Mouse (Mus musculus): ENCODE measurements around the gene Aatk.

Gene Aatk

DNA sequence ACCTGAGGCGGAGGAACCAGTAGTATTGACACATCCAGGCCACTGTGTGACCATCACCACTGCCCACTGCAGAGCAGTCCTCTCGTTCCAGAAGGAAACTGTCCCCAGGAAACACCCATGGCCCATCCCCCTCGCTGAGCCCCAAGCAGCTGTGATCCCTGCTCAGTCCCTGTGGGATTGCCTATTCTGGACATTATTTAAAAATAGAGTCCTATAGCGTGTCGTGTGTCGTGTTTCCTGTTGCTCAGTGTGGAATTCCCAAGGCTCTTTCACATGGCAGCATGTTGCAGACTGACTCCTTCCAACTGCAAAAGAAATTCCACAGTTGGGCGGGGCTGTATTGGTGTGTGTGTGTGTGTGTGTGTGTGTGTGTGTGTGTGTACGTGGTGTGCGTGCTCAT lies 5.3 kb upstream of the Aatk start:
- no peak for DNase-seq (ENCODE audit: low spot score)

DNA sequence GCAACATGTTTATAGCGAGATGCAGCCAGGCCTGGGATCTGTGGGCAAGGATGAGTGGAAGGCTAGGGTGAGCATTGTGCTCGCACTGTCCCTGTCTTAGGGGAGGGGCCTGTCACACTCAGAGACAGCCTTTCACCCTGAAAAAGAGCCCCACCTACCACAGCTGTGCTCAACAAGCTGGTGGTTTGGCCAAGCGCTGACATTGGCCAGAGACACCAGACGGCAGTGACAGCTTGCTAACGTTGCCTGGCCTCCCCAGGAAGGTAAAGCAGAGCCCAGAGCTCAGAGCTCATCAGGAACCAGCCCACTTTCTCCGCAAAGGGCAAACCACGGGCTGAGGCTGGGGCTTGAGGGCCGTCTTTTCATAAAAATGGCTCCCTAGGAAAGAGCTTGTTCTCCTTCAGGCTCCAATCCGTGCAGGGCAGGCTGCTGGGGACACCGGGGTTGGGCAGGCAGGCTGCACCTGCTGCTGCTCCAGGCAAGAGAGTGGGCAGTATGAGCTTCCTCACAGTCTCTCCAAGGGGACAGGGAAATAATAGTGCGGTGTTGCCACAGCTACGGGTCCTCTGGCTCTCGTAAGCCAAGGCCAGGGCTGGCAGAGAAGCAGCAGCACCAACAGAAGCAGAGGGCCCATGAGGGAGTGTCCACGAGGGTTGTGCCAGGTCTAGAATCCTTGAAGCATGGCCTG lies 4.3 kb upstream of the Aatk start:
- peak; percentile 51 for DNase-seq (ENCODE audit: low spot score)

DNA sequence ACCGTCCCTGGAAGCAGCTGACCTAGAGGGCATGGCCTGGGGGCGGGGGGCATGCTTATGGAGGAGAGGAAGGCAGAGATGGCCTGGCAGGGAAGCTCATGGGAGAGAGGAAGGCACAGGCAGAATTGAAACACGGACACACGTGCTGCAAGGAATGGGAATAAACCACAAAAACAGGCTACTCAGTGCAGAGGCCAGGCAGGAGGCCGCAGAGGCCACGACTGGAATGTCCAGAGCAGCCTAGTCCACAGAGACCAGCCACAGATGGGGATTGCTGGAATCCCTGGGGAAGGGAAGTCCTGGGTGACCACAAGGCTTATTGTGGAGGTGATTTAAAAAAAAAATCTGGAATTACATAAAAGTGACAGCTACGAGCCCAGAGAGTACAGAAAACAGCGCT lies 2.1 kb upstream of the Aatk start:
- no peak for DNase-seq (ENCODE audit: low spot score)

DNA sequence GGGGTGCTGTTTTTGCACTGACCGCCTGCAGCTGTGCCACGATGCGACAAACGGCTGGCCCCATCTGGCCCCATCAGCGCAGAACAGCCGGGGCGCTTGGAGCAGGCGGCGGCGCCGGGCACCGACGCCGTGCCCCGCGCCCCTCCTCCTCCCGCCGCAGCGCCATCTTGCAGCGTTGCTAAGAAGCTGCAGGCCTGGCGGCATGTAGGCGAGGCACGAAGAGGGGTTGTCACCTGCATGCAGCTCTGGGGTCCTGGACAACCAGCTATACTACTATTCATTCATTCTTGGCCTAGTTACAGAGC lies 1.2 kb upstream of the Aatk start:
- no peak for DNase-seq (ENCODE audit: low spot score)

DNA sequence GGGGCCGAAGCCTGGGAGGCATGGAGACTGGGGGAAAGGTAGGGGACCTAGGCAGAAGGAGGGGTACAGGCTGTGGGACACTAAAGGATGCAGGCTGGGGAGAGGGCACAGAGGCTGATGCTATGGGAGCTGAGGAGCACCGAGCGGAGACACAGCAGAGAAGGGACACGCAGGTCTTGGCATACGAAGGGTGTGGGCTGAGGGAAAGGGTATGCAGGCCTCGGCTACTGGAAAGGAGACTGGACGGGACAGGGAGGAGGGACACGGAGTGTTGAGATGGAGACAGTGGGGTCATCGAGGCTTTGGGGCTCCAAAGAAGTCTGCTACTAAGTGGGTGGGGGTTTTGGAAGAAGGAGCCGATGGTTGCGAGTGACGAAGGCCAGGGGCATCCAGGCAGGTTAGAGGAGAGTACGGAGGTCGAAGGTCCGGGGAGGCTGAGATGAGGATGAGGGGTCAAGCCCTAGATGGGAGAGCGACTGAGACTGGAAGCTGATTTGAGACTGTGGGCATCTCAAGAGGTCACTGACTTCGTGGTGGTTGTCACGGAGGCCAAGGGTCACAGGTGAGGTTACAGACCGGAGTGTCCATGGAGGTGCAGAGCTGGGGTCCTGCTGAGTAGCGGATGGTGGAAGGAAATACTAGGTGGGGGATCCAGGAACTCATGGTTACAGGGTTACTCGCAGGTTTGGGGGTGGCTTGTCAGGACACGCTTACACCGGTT lies 724 bp upstream of the Aatk start:
- DNase-seq (ENCODE audit: low spot score) = no peak

DNA sequence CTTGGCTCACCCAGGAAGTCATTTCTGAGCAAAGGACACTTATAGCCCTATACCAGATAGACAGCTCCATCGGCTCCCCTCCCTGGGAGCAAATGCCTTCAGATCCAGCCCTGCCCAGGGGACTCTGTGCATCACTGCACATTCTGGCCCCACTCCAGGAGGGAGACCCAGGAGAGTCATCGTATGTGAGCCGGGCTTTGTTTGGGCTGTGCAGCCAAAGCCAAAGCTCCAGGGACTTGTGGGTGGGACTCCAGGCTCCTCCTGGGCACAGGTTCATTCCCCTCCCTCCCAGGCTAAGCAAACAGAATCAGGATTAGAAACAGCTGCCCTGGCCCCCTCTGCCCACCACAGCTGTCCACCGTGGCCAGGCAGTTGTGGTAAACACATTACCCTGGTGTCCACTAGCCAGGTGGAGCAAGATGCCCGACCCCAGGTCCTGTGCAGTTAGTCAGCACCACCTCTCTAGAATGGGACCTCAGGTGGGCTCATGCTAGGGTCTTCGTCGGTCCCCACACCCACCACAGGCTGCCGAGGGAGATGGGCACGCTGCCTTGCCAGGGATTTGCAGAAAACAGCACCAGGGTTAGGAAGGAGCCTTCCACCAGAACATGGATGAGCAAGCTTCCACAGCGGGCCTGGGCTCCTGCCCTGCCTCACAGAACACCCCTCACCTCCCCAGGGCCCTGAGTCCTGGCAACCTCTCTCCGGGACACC lies 971 bp downstream of the Aatk start:
- no peak for DNase-seq (ENCODE audit: low spot score)

DNA sequence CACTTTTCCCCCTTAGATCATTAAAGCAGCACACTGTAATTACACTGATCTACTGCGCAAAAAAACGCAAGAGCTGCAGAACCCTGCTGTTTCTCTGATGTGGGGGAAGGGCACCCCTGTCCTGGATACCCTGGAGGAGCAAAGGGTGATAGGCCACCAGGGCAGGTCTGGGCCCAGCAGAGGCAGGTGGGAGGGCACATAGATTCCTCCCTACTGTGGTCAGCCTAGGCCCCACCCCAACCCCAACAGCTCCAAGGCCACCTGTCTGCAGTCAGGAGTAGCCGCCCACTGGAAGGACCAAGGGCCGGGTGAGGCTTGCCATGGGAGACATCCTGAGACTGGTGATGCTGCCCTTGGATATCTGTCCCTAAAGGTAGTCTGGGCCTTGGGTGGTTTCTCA lies 1.6 kb downstream of the Aatk start:
- no peak for DNase-seq (ENCODE audit: low spot score)

DNA sequence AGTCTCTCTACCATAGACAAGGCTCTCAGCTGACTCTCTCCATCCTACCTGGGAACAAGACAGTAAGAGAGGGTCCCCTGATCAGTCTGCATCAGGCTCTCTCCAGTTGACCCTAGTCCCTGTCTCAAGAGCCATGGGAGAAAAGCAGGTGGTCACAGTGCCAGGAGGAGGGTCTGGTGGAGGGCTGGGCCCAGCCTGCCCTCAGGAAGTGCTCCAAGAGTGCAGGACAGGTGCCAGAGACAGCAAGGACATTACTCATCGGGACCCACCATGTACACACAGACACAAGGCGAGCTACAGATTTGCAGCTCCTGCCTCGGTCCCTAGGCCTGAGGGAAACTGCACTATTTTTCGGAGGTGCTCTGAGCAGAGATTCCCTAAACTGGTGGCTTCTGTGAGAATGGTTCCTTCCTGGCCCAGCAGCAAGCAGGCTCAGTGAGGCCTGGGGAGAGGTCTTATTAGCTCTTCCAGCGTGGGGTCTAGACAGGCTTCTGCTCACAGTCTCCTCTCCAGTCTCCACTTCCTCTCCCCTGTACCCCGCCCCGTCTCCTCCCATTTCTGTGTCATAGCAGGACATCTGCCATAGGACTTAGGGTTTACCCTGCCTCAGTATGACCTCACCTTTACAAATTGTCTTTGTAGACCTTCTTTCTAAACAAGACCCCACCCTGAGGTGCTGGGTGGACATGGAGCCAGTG lies 4.7 kb downstream of the Aatk start:
- DNase-seq (ENCODE audit: low spot score) = no peak

DNA sequence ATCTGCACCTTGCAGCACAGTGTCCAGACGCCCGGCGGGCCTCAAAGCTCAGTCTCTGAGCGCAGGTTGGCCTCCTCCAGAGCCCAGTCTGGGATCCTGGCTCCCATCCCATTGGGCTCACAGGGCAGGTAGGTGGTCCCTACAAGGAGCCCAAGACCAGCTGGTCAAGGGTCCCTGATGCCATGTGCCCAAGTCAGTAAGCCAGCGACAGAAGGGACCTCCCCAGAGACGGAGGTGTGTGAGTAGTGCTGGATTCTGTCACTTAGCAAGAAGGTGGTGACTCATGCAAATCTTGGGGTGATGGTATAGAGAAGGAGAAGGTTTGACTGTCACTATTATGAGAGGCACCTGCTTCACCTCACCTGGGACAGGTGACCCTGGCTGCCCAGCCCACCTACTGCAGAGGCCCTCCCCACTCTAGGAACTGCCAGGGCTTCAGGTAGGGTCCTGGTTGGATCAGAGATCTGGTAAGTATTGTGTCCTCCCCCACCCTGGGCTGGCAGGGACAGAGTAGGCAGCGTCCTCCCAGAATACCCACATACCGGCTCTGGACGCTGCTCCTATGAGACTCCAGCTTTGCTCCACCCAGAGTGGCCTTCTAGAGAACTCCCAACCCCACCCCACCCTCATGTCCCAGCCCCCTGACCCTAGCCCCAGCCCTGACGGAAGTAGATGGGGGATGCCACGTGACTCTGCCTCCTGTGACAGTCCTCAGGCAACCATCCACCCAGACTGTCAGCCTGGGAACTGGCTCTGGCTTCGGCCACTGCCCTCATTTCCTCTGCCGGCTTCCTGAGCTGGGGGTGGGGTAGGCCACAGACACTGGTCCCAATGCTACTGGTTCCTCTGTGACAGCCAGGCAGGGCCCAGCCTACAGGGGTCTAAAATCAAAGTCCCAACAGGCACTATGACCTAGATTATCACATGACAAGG lies 5.5 kb downstream of the Aatk start:
- no peak for DNase-seq (ENCODE audit: low spot score)

DNA sequence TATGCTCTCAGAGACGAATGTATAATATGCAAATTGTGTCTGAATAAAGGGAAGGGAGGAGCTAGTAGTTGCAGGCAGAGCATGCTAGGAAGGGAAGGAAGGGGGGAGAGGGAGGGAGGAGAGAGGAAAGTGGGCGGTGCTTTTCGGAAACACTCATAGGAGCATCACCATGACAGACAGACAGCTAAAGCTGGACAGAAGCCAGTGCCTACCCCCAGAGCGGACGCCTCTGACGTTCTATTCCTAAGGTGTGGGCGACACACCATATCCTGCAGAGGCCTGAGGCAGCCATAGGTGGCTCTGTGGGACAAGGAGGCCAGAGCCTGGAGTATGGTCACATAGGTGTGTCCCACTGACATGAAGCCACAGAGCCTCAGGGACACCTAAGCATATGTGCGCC lies 6.5 kb downstream of the Aatk start:
- DNase-seq (ENCODE audit: low spot score) = no peak

DNA sequence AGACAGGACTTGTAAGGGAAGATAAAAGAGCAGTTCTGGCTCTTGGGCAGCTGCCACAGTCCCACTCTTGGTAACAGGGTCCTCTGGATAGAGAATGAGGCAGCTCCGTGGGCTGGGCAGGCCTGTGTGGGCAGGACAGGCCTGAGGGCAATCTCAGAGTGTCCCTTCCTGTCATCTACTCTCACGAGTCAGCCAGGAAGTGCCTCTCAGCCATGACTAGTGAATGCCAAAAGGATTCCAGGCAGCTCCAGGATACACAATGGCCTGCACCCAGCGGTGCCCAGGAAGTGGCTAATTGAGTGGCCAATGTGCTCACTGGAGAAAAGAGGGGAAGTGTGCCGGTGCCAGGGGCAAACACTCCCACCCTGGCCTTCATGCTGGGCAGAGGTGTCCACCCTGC lies 7.4 kb downstream of the Aatk start:
- no peak for DNase-seq (ENCODE audit: low spot score)

DNA sequence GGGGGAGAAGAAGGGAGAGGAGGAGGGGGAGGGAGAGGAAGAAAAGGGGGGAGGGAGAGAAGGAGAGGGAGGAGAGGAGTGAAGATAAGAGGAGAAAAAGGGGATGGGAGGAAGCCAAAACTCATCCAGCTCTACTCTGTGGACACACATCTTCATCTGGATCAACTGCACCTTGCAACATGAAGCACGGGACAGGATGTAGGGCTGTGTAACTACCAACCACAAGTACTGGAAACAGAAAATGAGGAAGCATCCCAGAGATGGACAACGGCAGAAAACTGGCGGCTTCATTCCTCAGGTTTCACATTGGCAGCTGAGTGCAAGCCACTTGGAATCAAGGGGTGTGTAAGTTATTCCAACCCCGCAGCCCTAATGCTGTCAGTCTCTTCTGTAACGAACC lies 12.2 kb downstream of the Aatk start:
- no peak for DNase-seq (ENCODE audit: low spot score)

DNA sequence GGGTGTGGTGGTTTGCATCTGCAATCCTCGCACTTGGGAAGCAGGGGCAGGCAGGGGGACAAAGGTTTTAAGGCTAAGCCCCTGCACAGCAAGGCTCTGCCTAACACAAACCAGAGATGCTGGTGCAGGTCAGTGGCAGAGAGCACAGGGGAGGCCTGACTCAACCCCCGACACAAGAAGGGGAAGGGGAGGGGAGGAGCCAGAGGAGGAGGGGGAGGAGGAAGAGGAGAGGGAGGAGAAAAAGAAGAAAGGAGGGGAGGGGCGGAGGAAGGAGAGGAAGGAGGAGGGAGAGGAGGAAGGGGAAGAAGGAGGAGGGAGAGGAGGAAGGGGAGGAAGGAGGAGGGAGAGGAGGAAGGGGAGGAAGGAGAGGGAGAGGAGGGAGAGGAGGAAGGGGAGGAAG lies 12.7 kb downstream of the Aatk start:
- DNase-seq (ENCODE audit: low spot score) = no peak

DNA sequence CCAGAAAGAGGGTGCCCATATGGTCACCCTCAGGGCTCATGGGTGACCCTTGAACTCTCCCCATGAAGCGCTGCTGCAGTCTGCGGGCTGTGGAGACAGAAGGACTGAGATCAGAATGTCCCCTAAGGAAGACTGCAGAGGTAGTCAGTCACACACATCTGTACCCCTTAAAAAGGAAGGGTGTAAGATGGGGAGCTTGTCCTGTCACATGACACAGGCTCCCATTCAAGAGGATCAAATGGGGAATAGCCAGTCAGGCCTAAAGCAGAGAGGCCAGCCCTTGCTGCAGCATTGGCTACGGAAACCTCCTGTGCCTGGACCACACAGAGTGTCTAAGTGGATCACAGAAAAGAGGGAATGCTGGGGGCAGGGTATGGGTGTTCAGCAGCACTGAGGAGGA lies 13.5 kb downstream of the Aatk start:
- DNase-seq (ENCODE audit: low spot score) = no peak

DNA sequence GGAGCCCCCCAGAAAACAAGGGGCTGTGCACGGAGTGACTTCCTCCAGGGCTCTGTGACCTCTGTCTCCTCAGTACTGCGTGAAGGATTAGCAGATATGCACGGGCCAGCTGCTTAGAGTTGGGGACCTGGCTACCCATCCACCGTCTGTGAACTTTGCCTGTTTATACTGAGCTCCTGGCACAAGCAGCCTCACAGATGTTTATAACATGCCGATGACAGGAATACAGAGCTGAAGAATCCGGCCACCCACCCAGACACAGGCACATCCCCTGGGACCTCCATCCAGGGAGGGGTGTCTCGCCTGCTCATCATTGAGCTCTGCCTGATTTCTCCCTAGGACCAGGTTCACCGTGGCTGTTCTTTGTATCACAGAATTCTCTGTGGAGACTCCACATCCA lies 14.9 kb downstream of the Aatk start:
- no peak for DNase-seq (ENCODE audit: low spot score)

DNA sequence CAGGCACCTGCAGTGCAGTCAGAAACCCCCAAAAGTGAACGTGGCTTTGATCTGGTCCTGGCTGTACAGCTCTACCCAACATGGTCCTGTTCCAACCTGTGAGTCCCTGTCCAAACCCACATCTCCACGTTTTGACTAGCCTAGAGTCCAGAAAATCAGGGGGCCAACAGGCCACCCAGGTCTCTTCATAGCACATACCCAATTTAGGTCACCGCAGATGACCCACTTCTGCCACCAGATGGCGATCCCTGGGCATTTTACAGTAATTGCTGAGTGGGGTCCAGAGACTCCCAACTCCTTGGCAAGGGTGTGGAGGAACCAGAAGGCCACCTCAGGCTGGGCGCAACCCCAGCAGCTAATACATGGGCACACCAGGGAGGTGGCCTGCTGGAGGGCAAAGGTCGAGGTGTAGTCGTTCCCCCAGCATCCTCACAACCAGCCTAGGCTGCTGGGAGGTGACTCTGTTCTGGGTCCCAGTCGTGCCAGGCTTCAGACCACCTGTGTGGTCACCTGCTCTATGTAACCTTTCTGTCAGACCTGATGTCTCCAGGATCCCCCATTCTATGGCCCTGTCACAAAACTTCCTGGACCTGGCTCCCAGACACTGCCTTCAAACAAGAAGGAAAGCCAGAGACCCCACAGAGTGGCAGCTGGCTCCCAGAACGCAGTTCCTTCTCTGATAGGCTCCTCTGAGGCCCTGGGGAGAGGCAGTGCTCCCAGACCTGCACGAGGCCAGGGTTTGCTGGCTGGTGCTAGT lies 16.6 kb downstream of the Aatk start:
- no peak for DNase-seq (ENCODE audit: low spot score)

DNA sequence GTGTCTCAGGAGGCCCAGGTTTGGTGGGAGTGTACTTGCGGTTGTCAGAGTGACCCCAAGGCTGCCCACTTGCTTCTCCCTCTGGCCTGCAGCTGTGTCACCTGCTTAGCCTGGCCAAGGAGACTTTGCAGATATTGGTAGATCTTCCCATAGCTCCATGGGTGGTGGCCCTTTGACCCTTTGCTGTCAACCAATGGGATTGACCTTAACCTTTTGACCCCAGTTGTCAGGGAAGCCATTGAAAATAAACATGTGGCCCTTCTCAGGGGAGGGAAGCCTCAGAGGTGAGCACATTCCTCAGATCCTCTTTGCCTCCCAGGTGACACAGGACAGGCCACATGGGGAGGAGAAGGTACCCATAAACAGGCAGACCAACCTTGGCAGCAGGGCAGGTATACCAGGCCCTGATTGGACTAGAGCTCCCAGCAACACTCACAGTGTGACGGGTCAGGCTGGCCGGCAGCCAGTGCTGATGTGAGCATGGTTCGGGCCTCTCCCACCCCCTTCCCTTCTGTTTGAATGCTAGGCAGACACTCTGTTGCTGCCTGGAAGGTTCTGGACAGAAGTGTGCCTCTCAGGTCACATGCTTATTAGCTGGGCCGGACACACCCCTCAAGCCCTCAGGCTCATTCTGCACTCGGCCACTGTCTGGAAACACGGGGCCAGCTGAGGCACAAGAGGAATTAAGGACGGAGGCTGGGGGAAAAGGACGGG lies 17.4 kb downstream of the Aatk start:
- DNase-seq (ENCODE audit: low spot score) = no peak

DNA sequence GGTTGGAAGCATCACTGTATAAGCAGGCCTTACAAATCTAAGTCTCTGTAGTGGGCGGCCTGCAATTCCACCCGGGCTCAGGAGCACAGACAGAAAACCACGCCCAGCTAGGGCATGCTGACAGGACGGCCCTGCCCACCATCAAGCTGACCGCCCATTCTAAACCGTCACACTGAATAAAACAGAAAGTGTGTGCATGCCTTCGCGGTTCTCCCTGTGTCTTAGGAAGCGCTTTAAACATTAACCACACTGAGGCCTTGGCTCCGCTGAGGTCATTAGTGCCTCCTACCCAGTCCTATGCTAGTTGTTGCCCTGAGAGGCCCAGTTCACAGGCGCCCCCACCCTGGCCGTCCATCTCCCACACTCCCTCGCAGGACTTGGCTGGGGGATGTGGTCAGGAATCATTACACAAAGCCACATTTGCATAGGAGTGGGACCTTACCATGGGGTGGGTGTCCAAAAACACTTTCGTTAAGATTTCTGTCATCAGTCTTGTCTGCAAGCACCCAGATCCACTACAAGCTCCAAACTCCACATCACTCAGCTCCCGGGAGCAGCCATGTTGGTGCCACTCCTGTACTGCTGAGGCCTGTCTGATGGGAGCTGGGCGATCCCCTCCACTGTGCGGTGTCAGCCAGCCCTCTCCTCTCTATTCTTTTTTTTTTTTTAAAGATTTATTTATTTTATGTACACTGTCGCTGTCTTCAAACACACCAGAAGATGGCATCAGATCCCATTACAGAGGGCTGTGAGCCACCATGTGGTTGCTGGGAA lies 18.5 kb downstream of the Aatk start:
- DNase-seq (ENCODE audit: low spot score) = no peak

DNA sequence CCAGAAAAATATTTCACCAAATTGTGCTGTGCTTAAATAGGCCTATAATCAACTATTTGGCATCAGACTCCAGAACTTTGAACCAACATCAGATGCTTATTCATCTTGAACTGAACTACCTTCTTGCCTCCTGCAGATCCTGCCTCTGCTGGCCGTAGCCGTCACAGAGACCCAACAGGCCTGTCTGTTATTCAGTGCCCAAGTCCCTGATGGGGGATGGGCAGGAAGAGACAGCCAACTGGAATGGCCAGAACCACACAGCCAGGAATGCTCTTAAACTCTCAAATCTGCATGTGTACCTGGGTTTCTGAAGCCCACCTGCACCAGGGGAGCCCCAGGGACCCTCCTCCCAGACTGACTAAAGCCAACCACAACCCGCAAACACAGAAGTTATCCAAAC lies 20.0 kb downstream of the Aatk start:
- no peak for DNase-seq (ENCODE audit: low spot score)

DNA sequence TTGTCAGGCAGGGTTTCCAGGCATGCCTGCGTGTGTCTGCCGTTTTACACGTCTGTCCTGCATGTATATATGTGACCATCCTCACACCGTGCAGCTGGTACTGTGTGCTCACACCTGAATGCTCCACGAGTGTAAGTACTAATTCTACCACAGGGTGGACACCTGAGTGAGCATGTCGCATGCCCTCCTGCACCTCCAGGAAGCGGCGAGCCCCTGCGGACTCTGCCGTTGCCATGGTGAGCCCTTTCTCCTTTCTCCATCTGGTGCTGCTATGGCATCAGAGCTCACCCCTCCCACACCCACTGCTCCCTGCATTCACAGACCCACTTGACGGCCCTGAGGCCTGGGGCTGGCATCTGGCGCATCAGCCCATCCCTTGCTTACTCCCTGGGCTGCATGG lies 24.1 kb downstream of the Aatk start:
- no peak for DNase-seq (ENCODE audit: low spot score)

All from ovary, postnatal 36 days (tissue).